Mouse (Mus musculus): Measurements from ENCODE around the gene Nt5c3. TPM values are rescaled to one million over a fixed set of nuclear protein-coding genes. Genes with fewer than 3 reads are reported as not detected.

The Nt5c3 gene
- polyA plus RNA-seq, 1 experiment from 2014 or later: 98.1 TPM

DNA sequence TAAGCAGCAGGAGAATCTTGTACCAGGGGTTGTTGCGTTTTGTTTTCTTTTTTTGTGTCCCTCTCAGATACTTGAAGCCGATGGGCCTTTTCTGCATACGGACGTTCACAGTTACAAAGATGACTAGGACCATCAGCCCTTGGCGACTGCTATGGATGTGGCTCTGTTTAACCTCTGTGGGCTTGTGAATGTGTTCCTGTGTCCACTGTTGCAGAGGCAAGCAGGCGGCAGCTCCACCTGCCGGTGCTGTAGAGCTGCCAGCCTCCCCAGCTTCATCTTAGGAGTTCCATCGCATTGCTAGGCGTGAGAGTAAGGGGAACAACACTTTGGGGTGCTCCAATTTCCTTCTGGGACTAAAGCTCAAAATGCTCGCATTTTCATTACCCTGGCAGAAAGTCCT, 88.2 kb downstream of the Nt5c3 start:
- DNase-seq (ENCODE audit: low spot score) (no peak), ATAC-seq (ENCODE audit: low FRiP score) (no peak)
- Histone ChIP-seq H3K27ac (ENCODE audit: low read depth, low read length) (no peak overlapping the region), H3K9ac (ENCODE audit: low read depth, low read length) (no peak overlapping the region), H3K4me1 (replicated peaks; ENCODE audit: control insufficient read depth, insufficient read depth, low read length) (no peaks in the 10 kb centered on the region), H3K9me3 (ENCODE audit: control insufficient read depth, low read length) (no peaks in the 10 kb centered on the region), H3K4me3 (ENCODE audit: low read depth, low read length) (no peak overlapping the region), H3K36me3 (ENCODE audit: control insufficient read depth, insufficient read depth, low read length) (no peaks in the 10 kb centered on the region), H3K4me2 (replicated peaks; ENCODE audit: low read depth, low read length) (no peak overlapping the region), H3K27me3 (ENCODE audit: control insufficient read depth, insufficient read depth, low read length) (no peaks in the 10 kb centered on the region; the same call in 1 of the 2 replicates)
- 87% methylated on average over 10 of the region's 10 CpGs for WGBS

- DNase-seq (ENCODE audit: low spot score): no peak
- no peak overlapping the region for H3K27ac ChIP-seq (ENCODE audit: low read depth, low read length)
- no peaks in the 10 kb centered on the region for H3K9me3 ChIP-seq (ENCODE audit: control insufficient read depth, low read length)
- no peaks in the 10 kb centered on the region for H3K36me3 ChIP-seq (ENCODE audit: control insufficient read depth, insufficient read depth, low read length)
- no peak overlapping the region for H3K4me3 ChIP-seq (ENCODE audit: low read depth, low read length)
- no peak overlapping the region for H3K4me2 ChIP-seq (replicated peaks; ENCODE audit: low read depth, low read length)
- WGBS: 49% methylated on average over 5 of the region's 5 CpGs
- H3K4me1 ChIP-seq (replicated peaks; ENCODE audit: control insufficient read depth, insufficient read depth, low read length): no peaks in the 10 kb centered on the region
- H3K27me3 ChIP-seq (ENCODE audit: control insufficient read depth, insufficient read depth, low read length): no peaks in the 10 kb centered on the region; the same call in 1 of the 2 replicates
- no peak for ATAC-seq (ENCODE audit: low FRiP score)
- no peak overlapping the region for H3K9ac ChIP-seq (ENCODE audit: low read depth, low read length)
Observed at GRCm38 (mm10) chr6:56834769-56835168, 89.0 kb downstream of the Nt5c3 start.

GRCm38 (mm10) chr6:56832830-56833229, 90.9 kb downstream of the Nt5c3 start:
- DNase-seq (ENCODE audit: low spot score) (peak; percentile 26), ATAC-seq (ENCODE audit: low FRiP score) (no peak)
- Histone ChIP-seq H3K9me3 (ENCODE audit: control insufficient read depth, low read length) (no peaks in the 10 kb centered on the region), H3K4me2 (replicated peaks; ENCODE audit: low read depth, low read length) (peak overlapping the region; percentile 83; the same call in 1 of the 2 replicates), H3K36me3 (ENCODE audit: control insufficient read depth, insufficient read depth, low read length) (no peaks in the 10 kb centered on the region), H3K4me3 (ENCODE audit: low read depth, low read length) (peak overlapping the region; percentile 58; the same call in 1 of the 2 replicates), H3K9ac (ENCODE audit: low read depth, low read length) (no peak overlapping the region), H3K4me1 (replicated peaks; ENCODE audit: control insufficient read depth, insufficient read depth, low read length) (no peaks in the 10 kb centered on the region), H3K27ac (ENCODE audit: low read depth, low read length) (no peak overlapping the region), H3K27me3 (ENCODE audit: control insufficient read depth, insufficient read depth, low read length) (no peaks in the 10 kb centered on the region; the same call in 1 of the 2 replicates)

- Histone ChIP-seq H3K27me3 (ENCODE audit: control insufficient read depth, insufficient read depth, low read length) (no peaks in the 10 kb centered on the region; the same call in 1 of the 2 replicates), H3K27ac (ENCODE audit: low read depth, low read length) (peak overlapping the region; percentile 51; the same call in 1 of the 2 replicates), H3K4me1 (replicated peaks; ENCODE audit: control insufficient read depth, insufficient read depth, low read length) (no peaks in the 10 kb centered on the region), H3K36me3 (ENCODE audit: control insufficient read depth, insufficient read depth, low read length) (no peaks in the 10 kb centered on the region), H3K9ac (ENCODE audit: low read depth, low read length) (peak overlapping the region; percentile 72), H3K9me3 (ENCODE audit: control insufficient read depth, low read length) (no peaks in the 10 kb centered on the region), H3K4me3 (ENCODE audit: low read depth, low read length) (peak overlapping the region; percentile 58), H3K4me2 (replicated peaks; ENCODE audit: low read depth, low read length) (peak overlapping the region; percentile 83)
- WGBS: 2% methylated on average over 15 of the region's 15 CpGs
- DNase-seq (ENCODE audit: low spot score) (peak; percentile 46), ATAC-seq (ENCODE audit: low FRiP score) (peak; percentile 46; the same call in 1 of the 2 replicates)
Observed at GRCm38 (mm10) chr6:56832407-56832796, 91.3 kb downstream of the Nt5c3 start.

Other genes with a start within 250 kb of the Nt5c3 start
- gene Lsm5, start 219.2 kb downstream of the Nt5c3 start, polyA plus RNA-seq (2014; fragmentation: Nextera tagmentation; extraction: Ambion mirVana): 184 and 192 TPM in 2 replicates
- 32.9 TPM in 2 replicates for gene Avl9, start 209.0 kb downstream of the Nt5c3 start, polyA plus RNA-seq (2014; fragmentation: Nextera tagmentation; extraction: Ambion mirVana)
- 37.4 and 39.7 TPM in 2 replicates for gene Kbtbd2, start 126.1 kb downstream of the Nt5c3 start, polyA plus RNA-seq (2014; fragmentation: Nextera tagmentation; extraction: Ambion mirVana)
- 55.4 and 61.4 TPM in 2 replicates for gene Fkbp9, start 91.9 kb downstream of the Nt5c3 start, polyA plus RNA-seq (2014; fragmentation: Nextera tagmentation; extraction: Ambion mirVana)
- 0.15 and 0.38 TPM in 2 replicates for gene Vmn1r4, start 83 bp upstream of the Nt5c3 start, polyA plus RNA-seq (2014; fragmentation: Nextera tagmentation; extraction: Ambion mirVana)
- not detected in 2 replicates for gene Vmn1r5, start 46.3 kb upstream of the Nt5c3 start, polyA plus RNA-seq (2014; fragmentation: Nextera tagmentation; extraction: Ambion mirVana)
- not detected in 2 replicates for gene Vmn1r6, start 73.3 kb upstream of the Nt5c3 start, polyA plus RNA-seq (2014; fragmentation: Nextera tagmentation; extraction: Ambion mirVana)
- gene Vmn1r7, start 101.4 kb upstream of the Nt5c3 start, polyA plus RNA-seq (2014; fragmentation: Nextera tagmentation; extraction: Ambion mirVana): not detected in 2 replicates
- gene Vmn1r8, start 108.4 kb upstream of the Nt5c3 start, polyA plus RNA-seq (2014; fragmentation: Nextera tagmentation; extraction: Ambion mirVana): not detected in 2 replicates
- not detected in 2 replicates for gene Vmn1r9, start 142.9 kb upstream of the Nt5c3 start, polyA plus RNA-seq (2014; fragmentation: Nextera tagmentation; extraction: Ambion mirVana)
- not detected in 2 replicates for gene Vmn1r10, start 185.5 kb upstream of the Nt5c3 start, polyA plus RNA-seq (2014; fragmentation: Nextera tagmentation; extraction: Ambion mirVana)
- not detected in 2 replicates for gene Vmn1r11, start 209.5 kb upstream of the Nt5c3 start, polyA plus RNA-seq (2014; fragmentation: Nextera tagmentation; extraction: Ambion mirVana)
- gene Vmn1r12, start 233.0 kb upstream of the Nt5c3 start, polyA plus RNA-seq (2014; fragmentation: Nextera tagmentation; extraction: Ambion mirVana): not detected in 2 replicates